Mouse (Mus musculus) E14TG2a.4 (cell line): Measurements from ENCODE around the gene Kcnip4.

Source experiments
- CTCF ChIP-seq: conservative IDR thresholded peaks from 2 replicates; pipeline ENCODE4 v1.5.1; 2014; ENCODE audit warnings: low read length
- NANOG ChIP-seq: IDR thresholded peaks from 2 replicates; pipeline ENCODE4 v1.6.1; 2014; ENCODE audit warnings: borderline replicate concordance, low read length, mixed read lengths

GRCm38 (mm10) chr5:49298654-49299053, 226.1 kb downstream of the Kcnip4 start:
- TF ChIP-seq CTCF (no peak), NANOG (no peak)
